Mouse (Mus musculus) E14TG2a.4 (cell line): ENCODE data around the gene Camk2d.

ENCODE experiments used
- CTCF ChIP-seq: conservative IDR thresholded peaks from 2 replicates; pipeline ENCODE4 v1.5.1; 2014; ENCODE audit warnings: low read length
- POU5F1 ChIP-seq: IDR thresholded peaks from 2 replicates; pipeline ENCODE4 v1.6.1; 2014; ENCODE audit warnings: low read length, borderline replicate concordance

DNA sequence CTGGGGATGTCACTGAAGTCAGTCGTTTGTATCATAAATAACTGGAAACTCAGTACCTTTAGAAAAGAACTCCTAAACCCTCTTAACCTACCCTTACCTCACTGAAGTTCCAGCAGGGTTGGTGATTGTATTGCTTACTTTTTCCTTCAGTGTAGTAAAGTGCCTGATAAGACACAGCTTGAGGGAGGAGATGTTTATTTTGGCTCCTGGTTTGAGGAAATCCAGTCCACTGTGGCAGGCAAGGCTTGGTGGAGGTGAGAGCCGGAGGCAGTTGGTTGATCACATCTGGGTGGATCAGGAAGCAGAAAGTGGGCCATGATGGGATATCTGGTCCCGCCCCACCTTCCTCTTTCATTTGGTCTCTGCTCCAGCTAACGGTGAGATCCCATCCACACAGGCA, 45.3 kb downstream of the Camk2d start:
- TF ChIP-seq CTCF = no peak
- TF ChIP-seq POU5F1 = no peak
